Mouse (Mus musculus) thymus, postnatal 25 days (tissue): ENCODE measurements around the gene Dusp1.

Source experiments
- DNase-seq: peaks from one replicate; pipeline ENCODE4 v3.0.0; 2022

Dusp1 gene

GRCm38 (mm10) chr17:26498626-26499025, 63.3 kb downstream of the Dusp1 start:
- DNase-seq: no peak

DNA sequence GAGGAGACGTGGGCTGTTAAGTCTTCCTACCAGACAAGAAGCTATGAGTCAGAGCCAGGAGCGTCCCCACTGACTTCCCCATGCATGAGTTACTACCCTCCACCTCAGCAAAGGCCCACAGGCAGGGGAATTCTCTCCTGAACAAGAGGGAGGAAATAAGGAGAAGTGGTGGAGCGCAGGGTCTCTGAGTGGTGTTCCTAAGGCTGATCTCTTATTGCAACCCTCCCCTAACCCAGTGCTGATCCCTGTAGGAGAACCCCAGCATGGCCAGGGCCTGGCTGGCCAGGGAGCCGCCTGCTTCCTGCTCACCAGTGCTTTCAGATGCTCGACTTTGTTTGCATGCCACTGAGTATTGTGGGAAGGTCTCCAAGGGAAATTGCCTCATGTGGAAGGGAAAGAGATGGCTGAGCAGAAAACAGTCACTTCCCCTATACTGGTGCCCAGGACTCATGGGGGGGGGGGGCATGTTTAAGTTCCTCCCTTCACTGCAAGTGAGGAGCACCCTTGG, 64.5 kb downstream of the Dusp1 start:
- DNase-seq: no peak

GRCm38 (mm10) chr17:26494642-26495468, 67.1 kb downstream of the Dusp1 start:
- DNase-seq: no peak

GRCm38 (mm10) chr17:26492246-26492645, 69.7 kb downstream of the Dusp1 start:
- no peak for DNase-seq

DNA sequence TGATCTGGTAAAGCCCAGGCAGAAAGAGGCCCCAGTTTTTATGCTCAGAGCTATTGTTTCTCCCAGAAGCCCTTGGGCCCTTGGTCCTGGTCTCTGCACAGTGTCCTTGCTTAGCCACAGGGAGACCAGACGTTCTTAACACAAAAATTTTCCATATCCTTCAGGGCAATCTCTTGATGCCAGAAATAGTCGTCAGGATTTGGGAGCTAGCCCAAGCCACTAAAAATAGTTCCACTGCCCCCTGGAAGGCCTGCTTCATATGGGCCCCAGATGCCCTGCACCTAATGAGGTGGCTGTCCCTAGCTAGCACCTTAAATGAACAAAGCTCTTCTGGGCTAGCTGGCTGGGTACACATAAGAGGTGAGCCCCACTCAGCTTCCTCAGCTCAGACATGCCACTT, 71.0 kb downstream of the Dusp1 start:
- no peak for DNase-seq

DNA sequence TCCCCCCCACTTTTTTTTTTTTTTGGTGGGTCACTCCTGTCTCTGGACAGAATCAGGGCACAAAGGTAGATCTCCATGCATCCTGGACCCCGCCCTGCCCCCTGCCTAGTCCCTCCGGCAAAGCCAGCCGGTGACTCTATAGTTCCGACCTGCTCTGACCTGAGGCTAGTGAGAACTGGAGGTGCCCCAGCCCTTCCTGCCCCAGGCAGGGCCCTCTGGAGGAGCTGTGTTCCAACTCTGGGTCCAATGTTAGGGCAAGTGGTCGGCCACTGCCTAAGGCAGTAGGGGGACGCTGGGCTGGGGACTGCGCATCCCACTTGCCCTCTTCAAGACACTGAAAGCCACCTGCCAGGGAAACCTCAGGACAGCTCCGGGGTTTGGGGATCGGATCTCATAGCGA, 71.9 kb downstream of the Dusp1 start:
- DNase-seq: no peak

DNA sequence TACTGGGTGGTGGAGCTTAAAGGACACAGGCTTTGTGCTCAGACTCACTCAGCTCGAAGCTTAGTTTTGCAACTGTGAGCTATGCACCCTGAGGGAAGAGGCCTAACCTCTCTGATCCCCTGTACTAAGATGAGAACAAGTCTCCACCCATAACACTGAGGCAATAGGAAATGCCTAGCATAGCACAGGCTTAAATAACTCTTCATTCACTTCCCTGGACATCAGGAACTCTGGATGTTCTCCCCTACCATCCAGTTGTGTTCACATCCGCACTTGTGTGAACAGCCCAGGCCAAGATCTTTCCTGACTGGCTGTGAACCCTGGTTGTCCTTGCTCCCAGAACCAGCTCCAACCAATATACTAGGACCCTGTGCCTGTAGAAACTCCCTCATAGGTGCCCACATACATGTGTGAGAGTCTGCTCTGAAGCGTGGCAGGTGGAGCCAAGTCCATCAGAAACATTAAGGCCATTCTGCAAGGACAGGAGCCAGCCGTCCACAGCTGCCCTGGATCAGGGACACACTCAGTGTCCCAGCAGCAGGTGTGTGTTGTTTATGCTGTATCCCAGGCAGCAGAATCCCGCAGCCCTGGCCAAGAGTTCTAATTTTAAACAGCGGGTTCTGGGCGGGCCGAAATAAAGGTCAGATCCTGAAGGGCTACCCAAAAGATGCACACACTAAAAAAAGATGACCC, 73.1 kb downstream of the Dusp1 start:
- DNase-seq: no peak

GRCm38 (mm10) chr17:26487917-26488316, 74.0 kb downstream of the Dusp1 start:
- no peak for DNase-seq

- DNase-seq: no peak
Measured at GRCm38 (mm10) chr17:26487266-26487665, 74.7 kb downstream of the Dusp1 start.

DNA sequence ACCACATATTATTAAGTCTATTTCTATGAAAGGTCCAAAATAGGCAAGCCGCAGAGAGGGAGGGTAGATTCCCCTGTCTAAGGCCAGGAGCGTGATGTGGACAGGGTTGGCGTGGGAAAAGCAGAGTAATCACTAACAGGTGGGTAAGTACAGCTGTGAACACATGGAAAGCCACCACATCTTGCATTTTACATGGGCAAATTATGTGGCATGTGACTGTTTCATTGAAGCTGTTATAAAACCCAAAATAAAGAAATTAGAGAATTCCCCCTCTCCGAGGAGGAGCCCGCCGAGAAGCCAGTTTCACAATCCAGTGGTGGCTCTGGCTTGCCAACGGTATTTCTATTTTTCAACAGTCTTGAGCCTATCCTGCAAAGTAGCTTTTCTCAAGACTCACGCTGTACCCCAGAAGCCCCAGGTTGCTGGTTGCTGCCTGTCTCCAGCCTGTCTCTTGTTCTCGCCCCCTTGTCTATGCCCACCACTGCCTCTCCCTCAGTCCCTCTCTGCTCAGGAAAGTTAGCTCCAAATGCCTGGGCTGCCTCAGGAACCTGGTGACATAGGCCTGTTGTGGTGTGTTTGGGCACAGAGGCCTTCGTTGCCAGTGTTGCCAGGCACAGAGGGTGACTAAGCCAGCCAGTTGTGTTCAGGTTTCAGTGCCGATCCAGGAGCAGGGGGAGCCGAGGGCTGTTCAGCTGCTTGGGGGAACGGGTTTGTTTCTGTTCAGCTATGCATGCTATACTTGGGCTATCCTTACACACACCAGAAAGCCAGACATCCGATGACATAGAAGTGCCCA, 77.1 kb downstream of the Dusp1 start:
- no peak for DNase-seq

GRCm38 (mm10) chr17:26480956-26481355, 81.0 kb downstream of the Dusp1 start:
- no peak for DNase-seq

GRCm38 (mm10) chr17:26479619-26480018, 82.3 kb downstream of the Dusp1 start:
- DNase-seq: no peak

GRCm38 (mm10) chr17:26478672-26479071, 83.3 kb downstream of the Dusp1 start:
- DNase-seq: no peak

- DNase-seq: no peak
Measured at GRCm38 (mm10) chr17:26476871-26477270, 85.1 kb downstream of the Dusp1 start.

GRCm38 (mm10) chr17:26468102-26468894, 93.6 kb downstream of the Dusp1 start:
- DNase-seq: no peak

GRCm38 (mm10) chr17:26467619-26468018, 94.3 kb downstream of the Dusp1 start:
- DNase-seq: no peak

- DNase-seq: peak; percentile 78
Measured at GRCm38 (mm10) chr17:26466741-26467150, 95.2 kb downstream of the Dusp1 start.

- DNase-seq: no peak
Measured at GRCm38 (mm10) chr17:26464972-26465371, 97.0 kb downstream of the Dusp1 start.

DNA sequence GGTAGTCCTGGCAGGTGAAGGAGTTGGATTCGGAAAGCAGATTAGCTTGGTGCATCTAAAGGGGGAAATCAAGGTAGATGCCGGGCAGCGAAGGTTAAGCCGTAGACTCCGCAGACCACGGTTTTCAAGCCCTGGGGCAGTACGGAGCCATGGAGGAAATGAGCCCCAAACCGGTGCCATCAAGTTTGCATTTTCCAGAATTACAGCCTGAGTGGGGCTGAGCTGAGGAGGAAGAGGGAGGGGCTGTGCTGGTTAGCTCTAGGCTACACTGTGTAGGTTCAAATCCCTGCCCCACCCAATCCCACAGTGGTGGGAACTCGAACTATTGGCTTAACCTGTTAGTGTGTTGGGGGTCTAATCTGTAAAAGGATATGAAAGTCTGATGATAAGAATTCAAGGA, 97.4 kb downstream of the Dusp1 start:
- no peak for DNase-seq

DNA sequence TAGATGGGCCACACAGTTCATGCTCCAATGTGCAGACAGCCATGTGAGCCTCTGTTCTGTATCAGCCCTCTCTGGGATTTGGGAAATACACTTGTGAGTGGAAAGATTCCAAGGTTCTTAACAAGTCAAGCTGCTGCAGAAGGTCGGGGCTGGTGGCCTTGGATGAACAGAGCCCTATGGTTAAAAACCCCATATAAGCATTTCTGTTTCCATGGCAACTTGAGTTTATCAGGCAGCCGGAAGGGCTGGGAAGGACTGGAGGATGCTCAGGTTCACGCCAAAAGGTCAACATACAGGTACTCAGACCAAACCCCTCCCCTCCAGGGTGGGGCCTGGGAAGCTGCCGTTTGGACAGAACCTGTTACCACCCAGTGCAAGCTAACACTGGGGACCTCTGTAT, 97.9 kb downstream of the Dusp1 start:
- DNase-seq: no peak

- no peak for DNase-seq
Measured at GRCm38 (mm10) chr17:26463432-26463831, 98.5 kb downstream of the Dusp1 start.

- DNase-seq: peak; percentile 72
Measured at GRCm38 (mm10) chr17:26462634-26463170, 99.2 kb downstream of the Dusp1 start.
